Mouse (Mus musculus): ENCODE results near the gene Morn4. TPM values are rescaled to one million over a fixed set of nuclear protein-coding genes. Genes with fewer than 3 reads are reported as not detected.

The Morn4 gene
- polyA plus RNA-seq (2017; shearing (Covaris generic)), result not detected

DNA sequence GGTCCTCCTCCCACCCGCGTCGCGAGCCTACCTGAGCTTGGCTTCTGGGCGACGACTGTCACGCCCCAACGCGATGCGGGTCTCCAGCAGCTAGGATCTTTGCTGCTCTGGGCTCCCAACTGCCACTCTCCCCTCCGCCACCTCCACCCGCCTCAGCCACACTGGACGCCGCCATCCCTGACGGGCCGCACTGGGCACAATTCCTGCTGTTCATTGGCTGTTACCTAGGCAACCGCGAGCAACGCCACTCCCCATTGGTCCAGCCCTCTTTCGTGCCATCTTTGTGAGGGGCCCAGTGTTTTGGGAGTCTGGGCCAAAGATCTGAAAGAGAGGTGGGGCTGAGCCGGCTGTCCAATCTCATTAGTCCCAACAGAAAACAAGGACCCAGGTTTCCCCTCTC is at the start of gene Morn4:
Morn4 (minus strand) TSS at position 192 of the 400 bp plus-strand sequence.

DNA sequence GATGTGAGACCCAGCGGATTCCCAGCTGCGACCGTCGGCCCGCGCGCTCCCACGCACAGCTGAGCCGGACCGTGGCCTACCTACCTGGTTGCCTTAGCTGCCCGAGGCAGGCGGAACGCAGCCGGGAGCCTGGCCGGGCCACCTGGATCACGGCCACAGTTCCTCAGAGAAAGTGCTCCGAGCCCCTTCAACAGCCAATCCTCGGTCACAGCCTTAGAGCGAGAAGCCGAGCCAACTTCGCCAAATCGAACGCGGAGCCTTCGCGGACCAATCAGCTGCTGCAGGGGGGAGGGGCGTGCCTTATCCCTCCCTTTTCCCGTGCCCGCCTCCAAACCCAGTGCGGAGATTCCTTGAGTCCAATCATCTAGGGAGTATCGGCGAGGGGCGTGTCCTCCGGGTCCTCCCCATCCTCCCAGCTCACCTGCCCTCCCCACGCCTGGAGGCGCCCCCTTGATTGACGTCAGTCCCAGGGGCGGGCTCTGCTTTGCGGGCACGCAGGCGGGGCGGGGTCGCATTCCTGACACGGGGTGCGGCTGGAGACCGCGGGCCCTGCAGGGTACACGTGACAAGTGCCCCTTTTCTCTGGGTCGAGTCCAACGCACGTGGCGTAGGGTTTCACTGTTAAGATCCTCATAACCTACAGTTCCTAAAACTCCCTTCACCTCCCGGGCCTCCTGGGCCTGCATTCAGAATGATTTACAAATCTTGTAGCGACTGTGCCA is 42.8 kb upstream of the Morn4 start, which contains the start of gene Avpi1:
Avpi1 (minus strand) TSS at position 273 of the 722 bp plus-strand sequence.

DNA sequence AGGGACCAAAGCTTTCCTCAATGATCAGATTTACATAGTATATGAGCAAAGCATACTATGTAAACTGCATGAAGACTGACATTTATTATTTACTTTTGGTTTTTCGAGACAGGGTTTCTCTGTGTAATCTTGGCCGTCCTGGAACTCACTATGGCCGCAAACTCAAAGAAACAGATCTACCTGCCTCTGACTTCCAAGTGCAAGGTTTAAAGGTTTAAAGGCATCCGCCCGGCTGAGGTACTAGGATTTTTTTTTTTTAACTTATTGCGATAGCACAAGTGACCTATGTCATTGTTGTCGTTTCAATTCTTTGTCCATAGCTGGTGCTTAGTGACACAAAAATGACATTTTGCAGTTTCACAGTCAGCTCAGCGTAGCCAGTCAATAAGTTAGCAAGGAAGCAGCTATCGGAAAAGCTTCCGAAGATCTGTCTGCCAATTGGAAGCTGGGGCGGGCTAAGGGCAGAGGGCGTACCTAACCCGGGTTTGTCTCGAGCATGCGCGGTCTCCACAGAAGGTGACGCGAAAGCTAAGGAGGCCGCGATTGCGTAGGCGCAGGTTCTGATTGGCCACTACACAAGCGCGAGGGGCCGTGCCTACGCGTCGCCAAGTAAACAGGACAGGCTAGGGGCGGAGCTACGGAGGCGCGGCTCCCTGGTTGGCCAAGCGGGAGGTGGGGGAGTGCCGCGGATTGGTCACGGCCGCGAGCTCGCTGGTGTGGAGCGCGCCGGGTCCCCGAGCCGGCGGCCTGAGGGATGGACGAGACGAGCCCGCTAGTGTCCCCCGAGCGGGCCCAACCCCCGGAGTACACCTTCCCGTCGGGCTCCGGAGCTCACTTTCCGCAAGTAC is 3.8 kb upstream of the Morn4 start, which contains the start of gene Pi4k2a:
Pi4k2a (plus strand) TSS at position 723 of the 848 bp plus-strand sequence.

DNA sequence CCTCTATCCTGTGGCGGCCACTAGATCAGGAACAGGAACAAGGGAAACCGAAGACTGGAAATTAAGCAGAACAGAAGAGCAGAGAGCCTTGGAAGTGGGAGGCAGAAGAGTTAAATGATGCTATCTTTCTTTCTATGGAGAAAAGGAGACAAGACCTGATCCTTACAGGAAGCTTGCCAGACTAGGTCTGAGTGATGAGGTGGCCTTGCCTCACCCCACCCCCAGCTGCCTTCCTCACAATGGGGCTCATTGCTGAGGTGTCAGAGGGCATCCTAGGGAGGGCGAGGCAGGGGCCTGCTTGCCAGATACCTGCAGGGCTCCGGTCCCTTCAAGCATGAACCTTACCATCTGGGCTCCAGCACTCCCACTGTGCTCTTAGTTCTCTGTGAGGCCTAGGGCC is 34.2 kb downstream of the Morn4 start, which contains the start of gene 4933411K16Rik:
4933411K16Rik (plus strand) TSS at position 301 of the 400 bp plus-strand sequence.

DNA sequence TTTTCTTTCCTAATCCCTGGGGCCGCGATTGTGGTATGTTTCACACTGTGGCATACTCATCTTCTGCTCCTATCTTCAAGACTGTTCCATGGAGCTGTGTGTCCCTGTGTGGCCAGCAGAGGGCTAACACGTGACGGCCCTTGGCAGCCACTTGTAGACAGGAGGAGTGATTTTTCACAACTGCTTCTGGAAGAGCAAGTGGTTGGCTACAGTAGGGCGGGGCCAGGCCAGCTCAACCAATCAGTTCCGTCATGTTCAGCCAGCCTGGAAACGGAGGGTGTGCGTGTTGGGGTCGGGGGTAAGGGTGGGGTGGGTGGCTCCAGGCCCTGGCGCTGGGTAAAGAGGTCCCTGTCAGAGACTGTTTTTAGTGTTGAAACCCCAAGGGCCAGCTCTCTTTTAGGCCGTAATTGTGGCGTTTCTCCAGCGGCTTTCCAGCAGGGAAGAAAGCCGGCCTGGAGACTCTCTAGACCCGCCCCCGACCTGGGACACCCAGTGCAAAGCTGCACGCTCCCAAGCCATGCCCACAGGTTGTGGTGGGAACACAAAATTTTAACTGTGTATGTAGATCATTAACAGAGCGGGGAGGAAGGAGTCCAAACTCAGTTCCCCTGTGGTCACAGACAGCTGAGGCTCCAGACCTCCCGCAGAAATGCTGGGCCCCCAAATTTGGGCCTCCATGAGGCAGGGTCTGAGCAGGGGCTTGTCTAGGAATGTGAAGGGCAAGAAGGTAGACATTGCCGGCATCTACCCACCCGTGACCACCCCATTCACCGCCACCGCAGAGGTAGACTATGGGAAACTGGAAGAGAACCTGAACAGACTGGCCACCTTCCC is 40.7 kb downstream of the Morn4 start, which contains the start of gene Hoga1:
Hoga1 (plus strand) TSS at position 342 of the 834 bp plus-strand sequence.

DNA sequence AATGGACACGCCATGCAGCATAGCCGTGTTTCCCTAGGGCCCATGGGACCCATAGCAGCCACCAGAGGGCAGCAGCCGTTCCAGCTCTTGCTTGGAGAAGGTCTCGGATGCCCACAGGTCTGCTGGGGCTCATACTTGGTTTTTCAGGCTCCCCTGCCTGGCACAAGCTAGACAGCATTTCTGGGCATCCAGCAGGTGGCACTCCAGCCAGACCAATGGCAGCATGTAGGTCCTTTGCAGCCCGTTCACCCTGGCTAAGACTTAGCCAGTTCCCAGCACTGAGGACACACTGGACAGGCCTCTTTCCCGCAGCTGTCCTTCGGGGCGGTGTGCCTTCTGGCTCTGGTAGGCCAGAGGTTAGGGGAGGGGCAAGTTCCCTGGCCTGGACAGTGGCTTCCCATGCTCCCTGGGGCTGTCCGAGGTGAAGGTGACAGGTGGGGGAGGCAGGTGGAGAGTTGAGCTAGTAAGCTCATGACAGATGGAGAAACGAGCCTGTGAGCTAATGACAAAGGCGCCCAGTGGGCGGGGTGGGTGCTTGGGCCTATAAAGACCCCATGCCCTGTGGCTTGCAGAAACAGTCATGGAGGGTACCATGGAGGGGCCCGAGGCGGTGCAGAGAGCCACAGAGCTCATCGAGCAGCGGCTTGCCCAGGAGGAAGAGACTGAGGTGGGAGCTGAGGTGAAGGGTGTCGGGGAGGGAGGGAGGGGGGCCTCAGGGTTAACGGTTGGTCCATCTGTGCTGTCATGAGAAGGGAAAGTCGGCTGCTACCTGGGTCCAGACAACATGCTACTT is 50.5 kb downstream of the Morn4 start, which contains the start of gene Ankrd2:
Ankrd2 (plus strand) TSS at position 545 of the 793 bp plus-strand sequence.

Other genes starting within 250 kb of the Morn4 start
- 212 TPM for gene Frat2, start 238.2 kb downstream of the Morn4 start, polyA plus RNA-seq (2017; shearing (Covaris generic))
- gene Rrp12, start 190.2 kb downstream of the Morn4 start, polyA plus RNA-seq (2017; shearing (Covaris generic)), result 38.0 TPM
- 79.2 TPM for gene Pgam1, start 174.4 kb downstream of the Morn4 start, polyA plus RNA-seq (2017; shearing (Covaris generic))
- 81.5 TPM for gene Exosc1, start 152.9 kb downstream of the Morn4 start, polyA plus RNA-seq (2017; shearing (Covaris generic))
- gene Zdhhc16, start 152.9 kb downstream of the Morn4 start, polyA plus RNA-seq (2017; shearing (Covaris generic)), result 40.5 TPM
- gene Mms19, start 105.2 kb downstream of the Morn4 start, polyA plus RNA-seq (2017; shearing (Covaris generic)), result 72.7 TPM
- gene Ubtd1, start 104.6 kb downstream of the Morn4 start, polyA plus RNA-seq (2017; shearing (Covaris generic)), result 7.1 TPM
- gene Ankrd2, start 50.4 kb downstream of the Morn4 start, polyA plus RNA-seq (2017; shearing (Covaris generic)), result not detected
- not detected for gene Hoga1, start 40.7 kb downstream of the Morn4 start, polyA plus RNA-seq (2017; shearing (Covaris generic))
- not detected for gene 4933411K16Rik, start 34.1 kb downstream of the Morn4 start, polyA plus RNA-seq (2017; shearing (Covaris generic))
- gene Pi4k2a, start 4.1 kb upstream of the Morn4 start, polyA plus RNA-seq (2017; shearing (Covaris generic)), result 75.1 TPM
- 18.2 TPM for gene Avpi1, start 42.7 kb upstream of the Morn4 start, polyA plus RNA-seq (2017; shearing (Covaris generic))
- 18.0 TPM for gene Marveld1, start 61.0 kb upstream of the Morn4 start, polyA plus RNA-seq (2017; shearing (Covaris generic))
- 78.6 TPM for gene Zfyve27, start 77.6 kb upstream of the Morn4 start, polyA plus RNA-seq (2017; shearing (Covaris generic))
- not detected for gene Sfrp5, start 115.9 kb upstream of the Morn4 start, polyA plus RNA-seq (2017; shearing (Covaris generic))
- gene Golga7b, start 161.2 kb upstream of the Morn4 start, polyA plus RNA-seq (2017; shearing (Covaris generic)), result not detected